Mouse (Mus musculus) hindbrain, embryonic 13.5 days (tissue): ENCODE measurements around the gene Snx7. TPM values are rescaled to one million over a fixed set of nuclear protein-coding genes. Genes with fewer than 3 reads are reported as not detected.

Source experiments
- ATAC-seq: fragments of 200-750 bp; cut with Nextera tagmentation; 2 replicates; pipeline ENCODE4 v1.8.0; 2017; ENCODE audit warnings: moderate TSS enrichment; ENCODE audit not compliant: low FRiP score
- H3K27ac ChIP-seq: fragments of 300-500 bp; sonication (generic); 2 replicates; pipeline ENCODE4 v1.5.1; 2015; ENCODE audit warnings: inconsistent platforms, mild to moderate bottlenecking, moderate library complexity
- H3K27me3 ChIP-seq: fragments of 300-500 bp; sonication (generic); 2 replicates; pipeline ENCODE4 v1.6.1; 2015; ENCODE audit warnings: mild to moderate bottlenecking, inconsistent platforms
- H3K36me3 ChIP-seq: fragments of 300-500 bp; sonication (generic); 2 replicates; pipeline ENCODE4 v1.6.1; 2015; ENCODE audit warnings: mild to moderate bottlenecking, inconsistent platforms
- H3K4me1 ChIP-seq: fragments of 300-500 bp; sonication (generic); replicated peaks from 2 replicates; pipeline ENCODE4 v1.6.1; 2015; ENCODE audit warnings: inconsistent platforms
- H3K4me2 ChIP-seq: fragments of 300-500 bp; sonication (generic); 2 replicates; pipeline ENCODE4 v1.6.1; 2015; ENCODE audit warnings: inconsistent platforms, mild to moderate bottlenecking, moderate library complexity
- H3K4me3 ChIP-seq: fragments of 300-500 bp; sonication (generic); 2 replicates; pipeline ENCODE4 v1.5.1; 2015; ENCODE audit warnings: mild to moderate bottlenecking, inconsistent platforms
- H3K9ac ChIP-seq: fragments of 300-500 bp; sonication (generic); 2 replicates; pipeline ENCODE4 v1.6.1; 2015; ENCODE audit warnings: mild to moderate bottlenecking, inconsistent platforms
- H3K9me3 ChIP-seq: fragments of 300-500 bp; sonication (generic); 2 replicates; pipeline ENCODE4 v1.6.1; 2016; ENCODE audit warnings: inconsistent platforms
- WGBS: fragments of 180-500 bp; shearing (Covaris S2); methylation state at CpG from one replicate; pipeline ENCODE4 v1.1.7; 2015; 5-methylcytosine and 5-hydroxymethylcytosine counted together
- polyA plus RNA-seq: library from polyadenylated mRNA; unstranded; fragments of >200 nt; fragmentation: Nextera tagmentation; extraction: Ambion mirVana; gene quantifications from 2 replicates; pipeline ENCODE4 v1.2.1, GENCODE M21; 2015

The Snx7 gene
- polyA plus RNA-seq, 1 experiment from 2014 or later, result 10.7 TPM

- Histone ChIP-seq H3K9ac (no peak overlapping the region), H3K36me3 (no peaks in the 10 kb centered on the region), H3K4me2 (no peak overlapping the region), H3K4me3 (no peak overlapping the region), H3K9me3 (no peaks in the 10 kb centered on the region), H3K4me1 (no peaks in the 10 kb centered on the region), H3K27ac (no peak overlapping the region), H3K27me3 (no peaks in the 10 kb centered on the region)
- 87% methylated on average over 6 of the region's 6 CpGs for WGBS
- ATAC-seq, result no peak
Measured at GRCm38 (mm10) chr3:117805782-117806181, 63.0 kb downstream of the Snx7 start.

- H3K36me3 ChIP-seq, result no peaks in the 10 kb centered on the region
- no peak overlapping the region for H3K9ac ChIP-seq
- H3K27me3 ChIP-seq, result no peaks in the 10 kb centered on the region
- H3K4me3 ChIP-seq, result no peak overlapping the region
- no peak overlapping the region for H3K4me2 ChIP-seq
- H3K27ac ChIP-seq, result no peak overlapping the region
- ATAC-seq, result no peak
- H3K4me1 ChIP-seq, result no peaks in the 10 kb centered on the region
- no peaks in the 10 kb centered on the region for H3K9me3 ChIP-seq
Measured at GRCm38 (mm10) chr3:117794501-117794900, 74.2 kb downstream of the Snx7 start.

GRCm38 (mm10) chr3:117791951-117792350, 76.8 kb downstream of the Snx7 start:
- H3K9me3 ChIP-seq, result no peaks in the 10 kb centered on the region
- H3K27ac ChIP-seq, result no peak overlapping the region
- no peak overlapping the region for H3K4me2 ChIP-seq
- no peak overlapping the region for H3K4me3 ChIP-seq
- H3K36me3 ChIP-seq, result no peaks in the 10 kb centered on the region
- WGBS, result 79% methylated on average over 4 of the region's 4 CpGs
- H3K27me3 ChIP-seq, result no peaks in the 10 kb centered on the region
- no peaks in the 10 kb centered on the region for H3K4me1 ChIP-seq
- no peak for ATAC-seq
- no peak overlapping the region for H3K9ac ChIP-seq

GRCm38 (mm10) chr3:117791273-117791672, 77.5 kb downstream of the Snx7 start:
- ATAC-seq, result no peak
- H3K4me1 ChIP-seq, result no peaks in the 10 kb centered on the region
- WGBS, result 71% methylated on average over 2 of the region's 2 CpGs
- H3K9me3 ChIP-seq, result no peaks in the 10 kb centered on the region
- no peaks in the 10 kb centered on the region for H3K36me3 ChIP-seq
- no peaks in the 10 kb centered on the region for H3K27me3 ChIP-seq
- no peak overlapping the region for H3K27ac ChIP-seq
- no peak overlapping the region for H3K9ac ChIP-seq
- no peak overlapping the region for H3K4me3 ChIP-seq
- no peak overlapping the region for H3K4me2 ChIP-seq

- Histone ChIP-seq H3K4me1 (no peaks in the 10 kb centered on the region), H3K4me3 (no peak overlapping the region), H3K9me3 (no peaks in the 10 kb centered on the region), H3K27me3 (no peaks in the 10 kb centered on the region), H3K36me3 (no peaks in the 10 kb centered on the region), H3K27ac (no peak overlapping the region), H3K9ac (no peak overlapping the region), H3K4me2 (no peak overlapping the region)
- ATAC-seq, result peak; percentile 59
- WGBS, result 67% methylated on average over 14 of the region's 14 CpGs
Measured at GRCm38 (mm10) chr3:117788800-117789693, 79.7 kb downstream of the Snx7 start.

GRCm38 (mm10) chr3:117787247-117787646, 81.5 kb downstream of the Snx7 start:
- Histone ChIP-seq H3K27me3 (no peaks in the 10 kb centered on the region), H3K9me3 (no peaks in the 10 kb centered on the region), H3K36me3 (no peaks in the 10 kb centered on the region), H3K4me3 (no peak overlapping the region), H3K4me2 (no peak overlapping the region), H3K27ac (no peak overlapping the region), H3K9ac (no peak overlapping the region), H3K4me1 (no peaks in the 10 kb centered on the region)
- ATAC-seq, result no peak
- 55% methylated on average over 6 of the region's 6 CpGs for WGBS

- no peaks in the 10 kb centered on the region for H3K27me3 ChIP-seq
- 85% methylated on average over 5 of the region's 5 CpGs for WGBS
- H3K4me2 ChIP-seq, result no peak overlapping the region
- no peaks in the 10 kb centered on the region for H3K9me3 ChIP-seq
- peak overlapping the region; percentile 23; the same call in 1 of the 2 replicates for H3K27ac ChIP-seq
- H3K36me3 ChIP-seq, result no peaks in the 10 kb centered on the region
- ATAC-seq, result no peak
- H3K4me1 ChIP-seq, result no peaks in the 10 kb centered on the region
- H3K9ac ChIP-seq, result no peak overlapping the region
- H3K4me3 ChIP-seq, result no peak overlapping the region
Measured at GRCm38 (mm10) chr3:117752151-117752757, 116.5 kb downstream of the Snx7 start.

GRCm38 (mm10) chr3:117751665-117752064, 117.1 kb downstream of the Snx7 start:
- H3K4me3 ChIP-seq, result no peak overlapping the region
- no peak for ATAC-seq
- no peak overlapping the region for H3K4me2 ChIP-seq
- H3K27ac ChIP-seq, result no peak overlapping the region
- 44% methylated on average over 2 of the region's 2 CpGs for WGBS
- no peaks in the 10 kb centered on the region for H3K36me3 ChIP-seq
- no peaks in the 10 kb centered on the region for H3K4me1 ChIP-seq
- H3K27me3 ChIP-seq, result no peaks in the 10 kb centered on the region
- no peak overlapping the region for H3K9ac ChIP-seq
- no peaks in the 10 kb centered on the region for H3K9me3 ChIP-seq

GRCm38 (mm10) chr3:117749256-117749655, 119.5 kb downstream of the Snx7 start:
- no peaks in the 10 kb centered on the region for H3K36me3 ChIP-seq
- no peak overlapping the region for H3K4me2 ChIP-seq
- no peak overlapping the region for H3K4me3 ChIP-seq
- H3K9ac ChIP-seq, result no peak overlapping the region
- no peak for ATAC-seq
- no peaks in the 10 kb centered on the region for H3K4me1 ChIP-seq
- H3K27me3 ChIP-seq, result no peaks in the 10 kb centered on the region
- WGBS, result 87% methylated on average over 3 of the region's 3 CpGs
- no peak overlapping the region for H3K27ac ChIP-seq
- no peaks in the 10 kb centered on the region for H3K9me3 ChIP-seq

GRCm38 (mm10) chr3:117739760-117740159, 129.0 kb downstream of the Snx7 start:
- Histone ChIP-seq H3K4me3 (no peak overlapping the region), H3K27ac (no peak overlapping the region), H3K36me3 (no peaks in the 10 kb centered on the region), H3K9me3 (no peaks in the 10 kb centered on the region), H3K27me3 (no peaks in the 10 kb centered on the region), H3K4me1 (no peaks in the 10 kb centered on the region), H3K4me2 (no peak overlapping the region), H3K9ac (no peak overlapping the region)
- WGBS, result 77% methylated on average over 5 of the region's 5 CpGs
- no peak for ATAC-seq

- no peak for ATAC-seq
- H3K4me1 ChIP-seq, result 0 out of 2 replicates have a peak, but pooled peaks cover 7% of the 10 kb centered on the region
- H3K27ac ChIP-seq, result no peak overlapping the region
- 72% methylated on average over 4 of the region's 4 CpGs for WGBS
- H3K27me3 ChIP-seq, result no peaks in the 10 kb centered on the region
- no peaks in the 10 kb centered on the region for H3K36me3 ChIP-seq
- no peak overlapping the region for H3K4me2 ChIP-seq
- H3K9ac ChIP-seq, result no peak overlapping the region
- no peak overlapping the region for H3K4me3 ChIP-seq
- H3K9me3 ChIP-seq, result no peaks in the 10 kb centered on the region
Measured at GRCm38 (mm10) chr3:117732661-117733060, 136.1 kb downstream of the Snx7 start.
